Mouse (Mus musculus) liver, embryonic 12.5 days (tissue): ENCODE measurements around the gene Epha3. TPM values are rescaled to one million over a fixed set of nuclear protein-coding genes. Genes with fewer than 3 reads are reported as not detected.

Source experiments
- ATAC-seq: fragments of 200-750 bp; cut with Nextera tagmentation; 2 replicates; pipeline ENCODE4 v1.8.0; 2017; ENCODE audit warnings: moderate number of reproducible peaks, mild to moderate bottlenecking, moderate library complexity
- H3K27ac ChIP-seq: fragments of 300-500 bp; sonication (generic); 2 replicates; pipeline ENCODE4 v1.5.1; 2016; ENCODE audit warnings: mild to moderate bottlenecking
- H3K27me3 ChIP-seq: fragments of 300-500 bp; sonication (generic); replicated peaks from 2 replicates; pipeline ENCODE4 v1.6.1; 2016; ENCODE audit warnings: mild to moderate bottlenecking, moderate library complexity
- H3K36me3 ChIP-seq: fragments of 300-500 bp; sonication (generic); 2 replicates; pipeline ENCODE4 v1.6.1; 2016; ENCODE audit warnings: mild to moderate bottlenecking, moderate library complexity
- H3K4me1 ChIP-seq: fragments of 300-500 bp; sonication (generic); 2 replicates; pipeline ENCODE4 v1.6.1; 2016
- H3K4me2 ChIP-seq: fragments of 300-500 bp; sonication (generic); 2 replicates; pipeline ENCODE4 v1.6.1; 2016; ENCODE audit warnings: mild to moderate bottlenecking, moderate library complexity
- H3K4me3 ChIP-seq: fragments of 300-500 bp; sonication (generic); 2 replicates; pipeline ENCODE4 v1.5.1; 2016; ENCODE audit warnings: mild to moderate bottlenecking, moderate library complexity
- H3K9ac ChIP-seq: fragments of 300-500 bp; sonication (generic); 2 replicates; pipeline ENCODE4 v1.6.1; 2016; ENCODE audit warnings: mild to moderate bottlenecking, moderate library complexity
- H3K9me3 ChIP-seq: fragments of 300-500 bp; sonication (generic); replicated peaks from 2 replicates; pipeline ENCODE4 v1.6.1; 2016; ENCODE audit warnings: mild to moderate bottlenecking, moderate library complexity
- WGBS: fragments of 180-500 bp; shearing (Covaris S2); methylation state at CpG from one replicate; pipeline ENCODE4 v1.1.7; 2016; ENCODE audit not compliant: insufficient replicate concordance; 5-methylcytosine and 5-hydroxymethylcytosine counted together
- polyA plus RNA-seq: library from polyadenylated mRNA; unstranded; fragments of >200 nt; fragmentation: Nextera tagmentation; extraction: Ambion mirVana; gene quantifications from 2 replicates; pipeline ENCODE4 v1.2.1, GENCODE M21; 2016

Epha3 gene
- polyA plus RNA-seq, 1 experiment from 2014 or later: 2.3 TPM

GRCm38 (mm10) chr16:63706912-63707868 lies 156.8 kb downstream of the Epha3 start:
- no peak overlapping the region for H3K4me3 ChIP-seq
- H3K4me2 ChIP-seq: no peak overlapping the region
- H3K4me1 ChIP-seq: no peaks in the 10 kb centered on the region
- no peaks in the 10 kb centered on the region for H3K36me3 ChIP-seq
- no peak overlapping the region for H3K27ac ChIP-seq
- WGBS: 66% methylated on average over 17 of the region's 17 CpGs
- H3K9ac ChIP-seq: no peak overlapping the region
- H3K27me3 ChIP-seq: no peaks in the 10 kb centered on the region
- H3K9me3 ChIP-seq: no peaks in the 10 kb centered on the region
- ATAC-seq: no peak

GRCm38 (mm10) chr16:63689371-63689770 lies 174.6 kb downstream of the Epha3 start:
- no peaks in the 10 kb centered on the region for H3K9me3 ChIP-seq
- H3K27ac ChIP-seq: no peak overlapping the region
- H3K27me3 ChIP-seq: no peaks in the 10 kb centered on the region
- no peaks in the 10 kb centered on the region for H3K4me1 ChIP-seq
- no peak overlapping the region for H3K4me3 ChIP-seq
- ATAC-seq: no peak
- H3K4me2 ChIP-seq: no peak overlapping the region
- 62% methylated on average over 3 of the region's 3 CpGs for WGBS
- H3K9ac ChIP-seq: no peak overlapping the region
- no peaks in the 10 kb centered on the region for H3K36me3 ChIP-seq

GRCm38 (mm10) chr16:63684211-63684610 lies 179.8 kb downstream of the Epha3 start:
- Histone ChIP-seq H3K27me3 (no peaks in the 10 kb centered on the region), H3K4me2 (no peak overlapping the region), H3K9me3 (no peaks in the 10 kb centered on the region), H3K4me3 (no peak overlapping the region), H3K4me1 (no peaks in the 10 kb centered on the region), H3K36me3 (no peaks in the 10 kb centered on the region), H3K27ac (no peak overlapping the region), H3K9ac (no peak overlapping the region)
- 53% methylated on average over 4 of the region's 4 CpGs for WGBS
- no peak for ATAC-seq

- Histone ChIP-seq H3K4me1 (no peaks in the 10 kb centered on the region), H3K9me3 (no peaks in the 10 kb centered on the region), H3K4me2 (no peak overlapping the region), H3K9ac (no peak overlapping the region), H3K4me3 (no peak overlapping the region), H3K27ac (no peak overlapping the region), H3K36me3 (no peaks in the 10 kb centered on the region), H3K27me3 (no peaks in the 10 kb centered on the region)
- WGBS: 34% methylated on average over 1 of the region's 1 CpGs
- no peak for ATAC-seq
Measured at GRCm38 (mm10) chr16:63674426-63674825, 189.5 kb downstream of the Epha3 start.

GRCm38 (mm10) chr16:63673236-63673840 lies 190.6 kb downstream of the Epha3 start:
- H3K27ac ChIP-seq: no peak overlapping the region
- no peak overlapping the region for H3K9ac ChIP-seq
- H3K4me2 ChIP-seq: no peak overlapping the region
- no peaks in the 10 kb centered on the region for H3K36me3 ChIP-seq
- ATAC-seq: no peak
- H3K9me3 ChIP-seq: no peaks in the 10 kb centered on the region
- no peaks in the 10 kb centered on the region for H3K27me3 ChIP-seq
- no peak overlapping the region for H3K4me3 ChIP-seq
- WGBS: 80% methylated on average over 9 of the region's 9 CpGs
- no peaks in the 10 kb centered on the region for H3K4me1 ChIP-seq

- 63% methylated on average over 3 of the region's 3 CpGs for WGBS
- no peak for ATAC-seq
Measured at GRCm38 (mm10) chr16:63665897-63666464, 198.0 kb downstream of the Epha3 start.

GRCm38 (mm10) chr16:63658302-63658974 lies 205.5 kb downstream of the Epha3 start:
- Histone ChIP-seq H3K4me3 (no peak overlapping the region), H3K4me1 (no peaks in the 10 kb centered on the region), H3K27ac (no peak overlapping the region), H3K4me2 (no peak overlapping the region), H3K27me3 (no peaks in the 10 kb centered on the region), H3K36me3 (no peaks in the 10 kb centered on the region), H3K9ac (no peak overlapping the region), H3K9me3 (no peaks in the 10 kb centered on the region)
- 58% methylated on average over 4 of the region's 4 CpGs for WGBS
- ATAC-seq: no peak

More at GRCm38 (mm10) chr16:63665897-63666464, 198.0 kb downstream of the Epha3 start:
- H3K4me1 ChIP-seq: no peaks in the 10 kb centered on the region
- no peaks in the 10 kb centered on the region for H3K9me3 ChIP-seq
- no peak overlapping the region for H3K9ac ChIP-seq
- H3K36me3 ChIP-seq: no peaks in the 10 kb centered on the region
- H3K27me3 ChIP-seq: no peaks in the 10 kb centered on the region
- H3K4me3 ChIP-seq: no peak overlapping the region
- no peak overlapping the region for H3K4me2 ChIP-seq
- no peak overlapping the region for H3K27ac ChIP-seq

GRCm38 (mm10) chr16:63657743-63658142 lies 206.2 kb downstream of the Epha3 start:
- Histone ChIP-seq H3K9ac (no peak overlapping the region), H3K27ac (no peak overlapping the region), H3K4me2 (no peak overlapping the region), H3K4me1 (no peaks in the 10 kb centered on the region), H3K9me3 (no peaks in the 10 kb centered on the region), H3K4me3 (no peak overlapping the region), H3K36me3 (no peaks in the 10 kb centered on the region), H3K27me3 (no peaks in the 10 kb centered on the region)
- WGBS: 57% methylated on average over 2 of the region's 2 CpGs
- no peak for ATAC-seq

GRCm38 (mm10) chr16:63653393-63653918 lies 210.5 kb downstream of the Epha3 start:
- H3K4me3 ChIP-seq: no peak overlapping the region
- no peak for ATAC-seq
- 72% methylated on average over 5 of the region's 5 CpGs for WGBS
- no peaks in the 10 kb centered on the region for H3K4me1 ChIP-seq
- H3K36me3 ChIP-seq: no peaks in the 10 kb centered on the region
- no peak overlapping the region for H3K4me2 ChIP-seq
- H3K27me3 ChIP-seq: no peaks in the 10 kb centered on the region
- H3K27ac ChIP-seq: no peak overlapping the region
- H3K9ac ChIP-seq: no peak overlapping the region
- no peaks in the 10 kb centered on the region for H3K9me3 ChIP-seq

GRCm38 (mm10) chr16:63650760-63651159 lies 213.2 kb downstream of the Epha3 start:
- no peaks in the 10 kb centered on the region for H3K9me3 ChIP-seq
- 53% methylated on average over 3 of the region's 3 CpGs for WGBS
- no peaks in the 10 kb centered on the region for H3K27me3 ChIP-seq
- H3K4me2 ChIP-seq: no peak overlapping the region
- no peaks in the 10 kb centered on the region for H3K36me3 ChIP-seq
- H3K27ac ChIP-seq: no peak overlapping the region
- H3K4me3 ChIP-seq: no peak overlapping the region
- H3K4me1 ChIP-seq: no peaks in the 10 kb centered on the region
- H3K9ac ChIP-seq: no peak overlapping the region
- ATAC-seq: no peak

GRCm38 (mm10) chr16:63646577-63646976 lies 217.4 kb downstream of the Epha3 start:
- no peak overlapping the region for H3K27ac ChIP-seq
- ATAC-seq: no peak
- H3K36me3 ChIP-seq: no peaks in the 10 kb centered on the region

More at GRCm38 (mm10) chr16:63646577-63646976, 217.4 kb downstream of the Epha3 start:
- H3K4me1 ChIP-seq: no peaks in the 10 kb centered on the region
- H3K9ac ChIP-seq: no peak overlapping the region
- no peak overlapping the region for H3K4me2 ChIP-seq
- H3K27me3 ChIP-seq: no peaks in the 10 kb centered on the region
- no peaks in the 10 kb centered on the region for H3K9me3 ChIP-seq
- no peak overlapping the region for H3K4me3 ChIP-seq
